Mouse (Mus musculus): ENCODE results near the gene Grin3b.
A peak's percentile ranks its signal among the peaks of the same experiment; 100 is the strongest.

Grin3b gene

GRCm38 (mm10) chr10:79988506-79989271, 18.2 kb downstream of the Grin3b start, which contains the start of gene Cnn2:
Gene Cnn2, plus strand, starts transcription at chr10:79988584.
- DNase-seq (ENCODE audit: low spot score): peak; percentile 59

- DNase-seq (ENCODE audit: low spot score): no peak
These were observed 18.8 kb downstream of the Grin3b start for GRCm38 (mm10) chr10:79989272-79989786.

GRCm38 (mm10) chr10:79989870-79990269, 19.4 kb downstream of the Grin3b start:
- DNase-seq (ENCODE audit: low spot score): no peak

- DNase-seq (ENCODE audit: low spot score): no peak
These were observed 20.6 kb downstream of the Grin3b start for GRCm38 (mm10) chr10:79991099-79991498.

GRCm38 (mm10) chr10:79991548-79991947, 21.0 kb downstream of the Grin3b start:
- DNase-seq (ENCODE audit: low spot score): no peak

GRCm38 (mm10) chr10:79994397-79995115, 24.0 kb downstream of the Grin3b start:
- DNase-seq (ENCODE audit: low spot score): no peak

GRCm38 (mm10) chr10:79995636-79996035, 25.1 kb downstream of the Grin3b start:
- no peak for DNase-seq (ENCODE audit: low spot score)

- peak; percentile 97 for DNase-seq (ENCODE audit: low spot score)
These were observed 25.9 kb downstream of the Grin3b start, which contains the start of gene Abca7 for GRCm38 (mm10) chr10:79996272-79997033. Gene Abca7, plus strand, starts transcription at chr10:79996494.

- DNase-seq (ENCODE audit: low spot score): no peak
These were observed 26.7 kb downstream of the Grin3b start for GRCm38 (mm10) chr10:79997034-79997760.

GRCm38 (mm10) chr10:79997819-79998218, 27.3 kb downstream of the Grin3b start:
- no peak for DNase-seq (ENCODE audit: low spot score)

GRCm38 (mm10) chr10:80001945-80002344, 31.4 kb downstream of the Grin3b start:
- no peak for DNase-seq (ENCODE audit: low spot score)

- DNase-seq (ENCODE audit: low spot score): no peak
These were observed 32.3 kb downstream of the Grin3b start for GRCm38 (mm10) chr10:80002829-80003228.

- no peak for DNase-seq (ENCODE audit: low spot score)
These were observed 33.1 kb downstream of the Grin3b start for GRCm38 (mm10) chr10:80003374-80004232.

- no peak for DNase-seq (ENCODE audit: low spot score)
These were observed 33.8 kb downstream of the Grin3b start for GRCm38 (mm10) chr10:80004233-80004705.

- DNase-seq (ENCODE audit: low spot score): no peak
These were observed 41.2 kb downstream of the Grin3b start for GRCm38 (mm10) chr10:80011740-80012139.

- no peak for DNase-seq (ENCODE audit: low spot score)
These were observed 43.1 kb downstream of the Grin3b start for GRCm38 (mm10) chr10:80013609-80014008.

GRCm38 (mm10) chr10:80014484-80015290, 44.2 kb downstream of the Grin3b start:
- no peak for DNase-seq (ENCODE audit: low spot score)

GRCm38 (mm10) chr10:80015583-80015982, 45.1 kb downstream of the Grin3b start:
- no peak for DNase-seq (ENCODE audit: low spot score)

GRCm38 (mm10) chr10:80016511-80016910, 46.0 kb downstream of the Grin3b start, which contains the start of gene Arhgap45:
Gene Arhgap45, plus strand, starts transcription at chr10:80016653.
- DNase-seq (ENCODE audit: low spot score): no peak
